Mouse (Mus musculus) spleen, adult 2 months (tissue): Measurements from ENCODE around the gene Cbs.

ENCODE experiments used
- CTCF ChIP-seq: fragments of 200-500 bp; IDR thresholded peaks from 2 replicates; pipeline ENCODE4 v1.5.1; 2011; ENCODE audit warnings: mild to moderate bottlenecking, inconsistent platforms; ENCODE audit not compliant: insufficient read depth, insufficient read length, insufficient replicate concordance; ENCODE audit errors: extremely low read depth
- POLR2A ChIP-seq: fragments of 200-500 bp; IDR thresholded peaks from 2 replicates; pipeline ENCODE4 v1.6.1; 2011; ENCODE audit warnings: low read depth, low read length, inconsistent platforms

DNA sequence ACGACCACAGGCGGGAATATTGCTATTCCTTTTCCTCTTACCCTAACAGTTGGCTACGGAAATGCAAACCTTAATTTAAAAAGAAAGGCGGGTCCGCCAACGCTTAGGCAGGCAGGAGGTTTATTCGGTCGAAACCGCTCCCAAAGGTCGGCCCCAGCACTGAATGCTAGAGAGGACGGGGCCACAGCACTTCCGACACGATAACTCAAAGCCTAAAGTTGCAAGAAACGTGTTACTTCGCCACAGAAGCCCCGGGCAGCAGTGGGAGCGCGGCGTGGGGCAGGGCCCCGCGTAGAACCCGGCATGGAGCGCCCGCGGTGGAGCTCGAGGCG lies 21.1 kb upstream of the Cbs start:
- TF ChIP-seq CTCF (no peak), POLR2A (no peak)
